Mouse (Mus musculus): ENCODE measurements around the gene Ttc9.

- no peak for TF ChIP-seq GATA1 (IDR thresholded peaks at IDR 0.05; ENCODE audit: low read length)
- TF ChIP-seq TAL1 (IDR thresholded peaks at IDR 0.05; ENCODE audit: low read length): no peak
Observed at GRCm38 (mm10) chr12:81646811-81647210, 15.8 kb downstream of the Ttc9 start.
